Comparison of ENCODE assay signal across 27 mouse cellular contexts in genomic region chr16:47482071-47482470, GRCm38 (mm10).
DNase-seq lines count a peak whose midpoint lies in the region; ATAC-seq and TF ChIP-seq lines count a peak whose summit lies in the region.
"Had no signal": no experiment of that assay in that cellular context is flagged by ENCODE, and none has a peak within 500 bp of the region (broad histone marks: within the 10 kb centered on the region; RNA-seq: fewer than 3 reads in every experiment).

No protein-coding gene starts in this region.

- no peak overlapping the region for H3K4me3 ChIP-seq in embryonic facial prominence, embryonic 14.5 days (ENCODE audit: low read depth, low read length)
- no peak overlapping the region for H3K4me3 ChIP-seq in embryonic facial prominence, embryonic 10.5 days
- H3K4me3 ChIP-seq in hindbrain, embryonic 16.5 days (ENCODE audit: low read length) = no peak overlapping the region
- H3K4me3 ChIP-seq in hindbrain, embryonic 11.5 days (ENCODE audit: low read depth, low read length) = no peak overlapping the region
- H3K4me3 ChIP-seq in midbrain, embryonic 12.5 days = no peak overlapping the region
- no peak overlapping the region for H3K4me3 ChIP-seq in thymus, adult 2 months (ENCODE audit: control insufficient read depth, insufficient read depth, low read length)
- no peak overlapping the region for H3K4me3 ChIP-seq in neural tube, embryonic 15.5 days (replicated peaks)
- H3K4me3 ChIP-seq: embryonic facial prominence, embryonic 12.5 days; erythroblast, embryonic 14.5 days; heart, embryonic 10.5 days; intestine, embryonic 15.5 days; limb, embryonic 10.5 days; liver, embryonic 15.5 days; lung, embryonic 15.5 days; megakaryocyte, embryonic 14.5 days; neural tube, embryonic 12.5 days; stomach, embryonic 15.5 days had no signal

- no peaks in the 10 kb centered on the region for H3K4me1 ChIP-seq in embryonic facial prominence, embryonic 14.5 days (ENCODE audit: control insufficient read depth, insufficient read depth, low read length)
- H3K4me1 ChIP-seq in embryonic facial prominence, embryonic 10.5 days = no peaks in the 10 kb centered on the region
- no peaks in the 10 kb centered on the region for H3K4me1 ChIP-seq in hindbrain, embryonic 16.5 days (ENCODE audit: control insufficient read depth, insufficient read depth, low read depth, low read length)
- no peaks in the 10 kb centered on the region for H3K4me1 ChIP-seq in hindbrain, embryonic 11.5 days (replicated peaks; ENCODE audit: control insufficient read depth, insufficient read depth, low read length)
- no peaks in the 10 kb centered on the region for H3K4me1 ChIP-seq in midbrain, embryonic 12.5 days
- no peaks in the 10 kb centered on the region for H3K4me1 ChIP-seq in thymus, adult 2 months (replicated peaks; ENCODE audit: control insufficient read depth, insufficient read depth, low read length)
- no peaks in the 10 kb centered on the region for H3K4me1 ChIP-seq in neural tube, embryonic 15.5 days
- H3K4me1 ChIP-seq: embryonic facial prominence, embryonic 12.5 days; heart, embryonic 10.5 days; intestine, embryonic 15.5 days; limb, embryonic 10.5 days; liver, embryonic 15.5 days; lung, embryonic 15.5 days; megakaryocyte, embryonic 14.5 days; neural tube, embryonic 12.5 days; stomach, embryonic 15.5 days had no signal

- 37% methylated on average over 2 of the region's 2 CpGs for WGBS in embryonic facial prominence, embryonic 14.5 days
- 56% methylated on average over 2 of the region's 2 CpGs for WGBS in embryonic facial prominence, embryonic 10.5 days
- 22% methylated on average over 2 of the region's 2 CpGs for WGBS in hindbrain, embryonic 16.5 days
- WGBS in hindbrain, embryonic 11.5 days = 47% methylated on average over 2 of the region's 2 CpGs
- 39% methylated on average over 2 of the region's 2 CpGs for WGBS in midbrain, embryonic 12.5 days
- 67% methylated on average over 2 of the region's 2 CpGs for WGBS in thymus, adult 2 months
- WGBS in neural tube, embryonic 15.5 days = 26% methylated on average over 2 of the region's 2 CpGs

- H3K9ac ChIP-seq in embryonic facial prominence, embryonic 14.5 days (ENCODE audit: low read depth, low read length) = no peak overlapping the region
- no peak overlapping the region for H3K9ac ChIP-seq in hindbrain, embryonic 16.5 days (ENCODE audit: low read depth, low read length)
- H3K9ac ChIP-seq in hindbrain, embryonic 11.5 days (ENCODE audit: low read depth, low read length) = no peak overlapping the region
- no peak overlapping the region for H3K9ac ChIP-seq in midbrain, embryonic 12.5 days (replicated peaks)
- no peak overlapping the region for H3K9ac ChIP-seq in neural tube, embryonic 15.5 days (replicated peaks)
- H3K9ac ChIP-seq: embryonic facial prominence, embryonic 12.5 days; intestine, embryonic 15.5 days; liver, embryonic 15.5 days; lung, embryonic 15.5 days; neural tube, embryonic 12.5 days; stomach, embryonic 15.5 days had no signal

- no peaks in the 10 kb centered on the region for H3K36me3 ChIP-seq in embryonic facial prominence, embryonic 14.5 days (ENCODE audit: control insufficient read depth, insufficient read depth, low read length)
- H3K36me3 ChIP-seq in embryonic facial prominence, embryonic 10.5 days (replicated peaks) = no peaks in the 10 kb centered on the region
- no peaks in the 10 kb centered on the region for H3K36me3 ChIP-seq in hindbrain, embryonic 16.5 days (ENCODE audit: control insufficient read depth, insufficient read depth, low read length)
- no peaks in the 10 kb centered on the region for H3K36me3 ChIP-seq in hindbrain, embryonic 11.5 days (ENCODE audit: control insufficient read depth, insufficient read depth, low read length)
- H3K36me3 ChIP-seq in midbrain, embryonic 12.5 days = no peaks in the 10 kb centered on the region
- no peaks in the 10 kb centered on the region for H3K36me3 ChIP-seq in thymus, adult 2 months (ENCODE audit: control insufficient read depth, insufficient read depth, low read length)
- H3K36me3 ChIP-seq in neural tube, embryonic 15.5 days = no peaks in the 10 kb centered on the region
- H3K36me3 ChIP-seq: embryonic facial prominence, embryonic 12.5 days; heart, embryonic 10.5 days; intestine, embryonic 15.5 days; limb, embryonic 10.5 days; liver, embryonic 15.5 days; lung, embryonic 15.5 days; neural tube, embryonic 12.5 days; stomach, embryonic 15.5 days had no signal

- no peak overlapping the region for H3K27ac ChIP-seq in embryonic facial prominence, embryonic 14.5 days (replicated peaks; ENCODE audit: low read depth, low read length)
- H3K27ac ChIP-seq in embryonic facial prominence, embryonic 10.5 days (replicated peaks) = no peak overlapping the region
- no peak overlapping the region for H3K27ac ChIP-seq in hindbrain, embryonic 16.5 days (ENCODE audit: low read depth, low read length)
- H3K27ac ChIP-seq in hindbrain, embryonic 11.5 days (ENCODE audit: low read depth, low read length) = no peak overlapping the region
- no peak overlapping the region for H3K27ac ChIP-seq in midbrain, embryonic 12.5 days (replicated peaks)
- H3K27ac ChIP-seq in thymus, adult 2 months (ENCODE audit: control insufficient read depth, insufficient read depth, low read length) = no peak overlapping the region
- H3K27ac ChIP-seq in neural tube, embryonic 15.5 days (replicated peaks) = no peak overlapping the region
- H3K27ac ChIP-seq: embryonic facial prominence, embryonic 12.5 days; heart, embryonic 10.5 days; intestine, embryonic 15.5 days; limb, embryonic 10.5 days; liver, embryonic 15.5 days; lung, embryonic 15.5 days; neural tube, embryonic 12.5 days; stomach, embryonic 15.5 days had no signal

- TF ChIP-seq POLR2A in thymus, adult 2 months (IDR thresholded peaks at IDR 0.05; ENCODE audit: control insufficient read depth, extremely low read depth, insufficient read depth, low read length, poor library complexity) = no peak

- ATAC-seq in embryonic facial prominence, embryonic 14.5 days (ENCODE audit: low read depth) = no peak
- peak; percentile 45; the same call in 1 of the 2 replicates for ATAC-seq in hindbrain, embryonic 16.5 days
- ATAC-seq in hindbrain, embryonic 11.5 days (ENCODE audit: low FRiP score) = no peak
- ATAC-seq in midbrain, embryonic 12.5 days (ENCODE audit: low FRiP score, low read depth) = 0 out of 2 replicates have a peak, but pooled peaks have one; percentile 34
- ATAC-seq in neural tube, embryonic 15.5 days (ENCODE audit: low FRiP score) = no peak
- ATAC-seq: intestine, embryonic 15.5 days had no signal

- peak; percentile 4 for DNase-seq in embryonic facial prominence, embryonic 14.5 days (ENCODE audit: low spot score)
- DNase-seq in embryonic facial prominence, embryonic 10.5 days (ENCODE audit: low spot score) = no peak
- DNase-seq in hindbrain, embryonic 11.5 days (ENCODE audit: low spot score) = no peak
- DNase-seq in thymus, adult 2 months = no peak
- DNase-seq: adrenal gland, postnatal 14 days; cerebellum, adult 11 months; cerebellum, adult 9-11 months; heart, postnatal 4 days; kidney, adult 8-10 months; kidney, postnatal 14 days; liver; lung, postnatal 36 days; right cerebral cortex, postnatal 4 days; thymus, postnatal 4 days had no signal

- H3K9me3 ChIP-seq in embryonic facial prominence, embryonic 14.5 days (ENCODE audit: control insufficient read depth, low read length) = no peaks in the 10 kb centered on the region
- no peaks in the 10 kb centered on the region for H3K9me3 ChIP-seq in embryonic facial prominence, embryonic 10.5 days
- H3K9me3 ChIP-seq in hindbrain, embryonic 16.5 days (ENCODE audit: control insufficient read depth, low read length) = no peaks in the 10 kb centered on the region
- H3K9me3 ChIP-seq in hindbrain, embryonic 11.5 days (ENCODE audit: control insufficient read depth, low read length) = no peaks in the 10 kb centered on the region
- H3K9me3 ChIP-seq in midbrain, embryonic 12.5 days = no peaks in the 10 kb centered on the region
- H3K9me3 ChIP-seq in neural tube, embryonic 15.5 days (replicated peaks) = no peaks in the 10 kb centered on the region
- H3K9me3 ChIP-seq: embryonic facial prominence, embryonic 12.5 days; heart, embryonic 10.5 days; intestine, embryonic 15.5 days; limb, embryonic 10.5 days; liver, embryonic 15.5 days; lung, embryonic 15.5 days; megakaryocyte, embryonic 14.5 days; neural tube, embryonic 12.5 days; stomach, embryonic 15.5 days had no signal

- H3K27me3 ChIP-seq in embryonic facial prominence, embryonic 14.5 days (replicated peaks; ENCODE audit: control insufficient read depth, insufficient read depth, low read length) = no peaks in the 10 kb centered on the region
- H3K27me3 ChIP-seq in embryonic facial prominence, embryonic 10.5 days (replicated peaks; ENCODE audit: low read depth, poor library complexity, severe bottlenecking) = no peaks in the 10 kb centered on the region
- H3K27me3 ChIP-seq in hindbrain, embryonic 16.5 days (replicated peaks; ENCODE audit: control insufficient read depth, insufficient read depth, low read length) = no peaks in the 10 kb centered on the region
- peaks cover 2% of the 10 kb centered on the region; the same call in 1 of the 2 replicates for H3K27me3 ChIP-seq in hindbrain, embryonic 11.5 days (ENCODE audit: control insufficient read depth, insufficient read depth, low read length)
- no peaks in the 10 kb centered on the region for H3K27me3 ChIP-seq in midbrain, embryonic 12.5 days
- no peaks in the 10 kb centered on the region for H3K27me3 ChIP-seq in thymus, adult 2 months (ENCODE audit: control insufficient read depth, insufficient read depth, low read length)
- H3K27me3 ChIP-seq in neural tube, embryonic 15.5 days (replicated peaks) = no peaks in the 10 kb centered on the region
- H3K27me3 ChIP-seq: embryonic facial prominence, embryonic 12.5 days; intestine, embryonic 15.5 days; liver, embryonic 15.5 days; lung, embryonic 15.5 days; megakaryocyte, embryonic 14.5 days; neural tube, embryonic 12.5 days; stomach, embryonic 15.5 days had no signal

- H3K4me2 ChIP-seq in embryonic facial prominence, embryonic 14.5 days (ENCODE audit: low read depth, low read length) = no peak overlapping the region
- H3K4me2 ChIP-seq in hindbrain, embryonic 16.5 days (ENCODE audit: low read length) = no peak overlapping the region
- no peak overlapping the region for H3K4me2 ChIP-seq in hindbrain, embryonic 11.5 days (replicated peaks; ENCODE audit: low read depth, low read length)
- no peak overlapping the region for H3K4me2 ChIP-seq in midbrain, embryonic 12.5 days (replicated peaks)
- H3K4me2 ChIP-seq in neural tube, embryonic 15.5 days = no peak overlapping the region
- H3K4me2 ChIP-seq: embryonic facial prominence, embryonic 12.5 days; intestine, embryonic 15.5 days; liver, embryonic 15.5 days; lung, embryonic 15.5 days; neural tube, embryonic 12.5 days; stomach, embryonic 15.5 days had no signal

- TF ChIP-seq CTCF in thymus, adult 2 months (IDR thresholded peaks at IDR 0.05; ENCODE audit: borderline replicate concordance, control insufficient read depth, extremely low read depth, insufficient read depth, low read length, poor library complexity) = no peak

Comparison
In these comparisons a context has a peak if more than half of its experiments do, and no peak if none do; other contexts are left out.
1. ATAC-seq: peak in hindbrain, embryonic 16.5 days (single experiment) and midbrain, embryonic 12.5 days (single experiment); none in embryonic facial prominence, embryonic 14.5 days (single experiment), hindbrain, embryonic 11.5 days (single experiment) and neural tube, embryonic 15.5 days (single experiment).